Mouse (Mus musculus) layer of hippocampus, adult 9-10 months (tissue): ENCODE results near the gene Fcgr2b.
"Not testable (repeated sequence)": the region's sequence is repeated elsewhere in the genome, so short reads cannot be mapped to it uniquely, and the experiment has no call there.

Source experiments
- DNase-seq: peaks from one replicate; pipeline ENCODE4 v3.0.0; 2022; ENCODE audit warnings: low spot score

Fcgr2b gene

DNA sequence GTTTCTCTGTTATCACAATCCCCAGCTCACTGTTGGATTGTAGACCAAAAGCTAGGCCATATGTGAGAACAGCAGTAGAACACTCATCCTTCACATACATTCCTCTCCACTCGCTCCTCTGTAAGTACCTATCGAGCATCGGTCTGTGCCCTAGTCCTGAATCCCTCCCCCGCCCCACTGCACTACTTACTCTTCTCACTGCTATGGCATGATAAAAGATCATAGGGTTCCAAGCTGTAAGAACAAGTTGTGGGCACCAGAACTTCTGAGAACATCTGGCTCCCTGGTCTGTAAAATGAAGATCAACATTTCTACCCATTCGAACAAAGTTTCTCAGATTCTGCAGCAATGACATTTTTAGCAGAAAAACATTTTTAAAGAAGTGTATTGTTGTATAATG, at the start of gene Fcgr2b:
TSS of gene Fcgr2b (minus strand) at position 101 of the 400 bp plus-strand sequence.
- DNase-seq = no peak

GRCm38 (mm10) chr1:171019311-171019950, 43.1 kb upstream of the Fcgr2b start:
- DNase-seq = no peak

DNA sequence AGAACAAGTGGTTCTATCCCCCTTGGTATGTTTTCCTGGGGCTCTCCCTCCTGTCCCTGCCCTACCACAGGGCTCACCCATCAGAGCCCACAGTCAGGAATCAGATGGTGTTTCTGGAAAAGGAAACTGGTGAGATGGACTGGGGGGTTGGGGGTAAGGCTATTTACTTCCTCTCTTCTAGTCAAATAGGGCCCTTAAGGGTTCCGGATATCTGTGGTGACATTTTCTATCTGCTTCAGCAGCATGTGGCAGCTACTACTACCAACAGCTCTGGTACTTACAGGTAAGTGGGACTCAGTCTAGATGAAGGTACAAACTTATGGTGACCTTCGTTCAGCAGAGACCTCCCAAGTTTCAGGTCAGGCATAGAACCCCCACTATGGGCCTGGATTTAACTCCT, 42.4 kb upstream of the Fcgr2b start, which contains the start of gene Fcgr4:
TSS of gene Fcgr4 (plus strand) at position 184 of the 400 bp plus-strand sequence.
- no peak for DNase-seq

GRCm38 (mm10) chr1:171017468-171018158, 41.3 kb upstream of the Fcgr2b start:
- DNase-seq = no peak

- no peak for DNase-seq
Observed at GRCm38 (mm10) chr1:171016676-171017356, 40.5 kb upstream of the Fcgr2b start.

DNA sequence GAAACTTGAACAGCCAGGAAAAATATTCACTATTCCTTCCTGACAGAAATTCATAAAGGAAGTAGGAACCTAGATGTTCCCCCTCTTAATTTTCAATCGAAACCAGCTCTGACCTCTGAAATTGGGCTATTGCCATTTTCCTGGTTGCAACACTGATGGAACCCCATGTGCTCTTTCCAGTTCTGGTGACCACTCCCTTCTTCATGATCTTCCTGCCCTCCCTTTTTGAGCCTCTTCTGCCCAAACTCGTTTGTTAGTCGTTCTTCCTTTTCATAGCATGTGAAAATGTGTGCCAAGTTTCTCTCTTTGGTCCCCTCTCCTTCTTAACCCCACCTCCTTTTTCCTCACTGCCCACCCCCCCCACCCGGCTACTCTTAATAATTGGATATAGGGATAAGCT, 35.4 kb upstream of the Fcgr2b start:
- DNase-seq = no peak

GRCm38 (mm10) chr1:171006905-171007304, 30.6 kb upstream of the Fcgr2b start:
- DNase-seq = no peak

DNA sequence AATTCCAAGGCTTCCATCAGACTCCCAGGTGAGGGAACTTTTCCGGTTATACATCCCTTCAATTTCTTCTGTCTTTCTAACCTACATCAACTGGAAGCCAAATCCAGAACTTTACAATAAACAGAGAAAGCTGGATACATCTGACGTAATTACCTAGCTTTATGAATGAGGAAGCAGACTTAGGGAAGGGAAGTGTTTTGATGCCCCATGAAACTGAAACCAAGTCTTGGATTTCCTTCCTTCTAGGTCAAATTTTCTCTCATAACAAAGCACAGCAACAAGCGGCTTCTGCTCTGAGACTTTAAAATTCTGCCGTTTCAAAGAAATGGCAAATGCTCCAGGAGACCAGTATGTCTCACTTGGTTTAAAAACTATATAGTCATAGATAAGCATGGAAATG, 30.0 kb upstream of the Fcgr2b start:
- DNase-seq = no peak

DNA sequence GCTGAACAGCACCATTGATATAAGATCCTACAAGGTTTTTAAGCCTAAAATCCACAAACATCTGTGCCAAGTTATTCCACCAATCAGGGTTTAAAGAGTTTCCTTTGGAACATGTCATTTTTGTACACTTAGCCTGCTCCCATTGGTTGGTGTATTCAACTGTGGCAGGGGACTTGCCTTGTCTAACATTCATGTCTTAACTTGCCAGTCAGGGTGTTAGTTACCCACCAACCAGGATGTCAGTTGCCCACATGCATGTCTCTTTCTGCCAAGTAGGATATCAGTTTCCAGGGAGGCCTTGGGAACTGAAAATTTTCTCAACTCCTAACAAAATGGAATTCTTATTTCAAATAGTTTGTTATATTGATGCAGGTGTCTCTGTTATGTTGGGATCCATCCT, 29.2 kb upstream of the Fcgr2b start:
- DNase-seq = no peak

- DNase-seq = no peak
Observed at GRCm38 (mm10) chr1:171005081-171005480, 28.7 kb upstream of the Fcgr2b start.

DNA sequence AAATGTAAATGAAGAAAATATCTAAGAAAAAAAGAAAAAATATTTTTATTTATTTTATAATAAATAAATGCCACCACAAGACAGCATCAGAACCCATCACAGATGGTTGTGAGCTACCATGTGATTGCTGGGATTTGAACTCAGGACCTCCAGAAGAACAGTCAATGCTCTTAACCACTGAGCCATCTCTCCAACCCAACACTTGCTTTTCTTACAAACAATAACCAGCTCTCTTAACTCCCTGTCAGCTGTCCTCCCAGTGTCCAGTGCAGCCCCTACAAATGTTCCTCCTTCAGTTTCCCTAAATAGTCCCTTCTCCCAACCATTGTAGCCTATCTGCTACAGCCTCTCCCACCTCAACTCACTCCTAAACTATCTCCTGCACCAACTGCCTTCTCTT, 23.5 kb upstream of the Fcgr2b start:
- DNase-seq = no peak

- DNase-seq = no peak
Observed at GRCm38 (mm10) chr1:170997756-170998655, 21.7 kb upstream of the Fcgr2b start.

GRCm38 (mm10) chr1:170996753-170997152, 20.4 kb upstream of the Fcgr2b start:
- no peak for DNase-seq

DNA sequence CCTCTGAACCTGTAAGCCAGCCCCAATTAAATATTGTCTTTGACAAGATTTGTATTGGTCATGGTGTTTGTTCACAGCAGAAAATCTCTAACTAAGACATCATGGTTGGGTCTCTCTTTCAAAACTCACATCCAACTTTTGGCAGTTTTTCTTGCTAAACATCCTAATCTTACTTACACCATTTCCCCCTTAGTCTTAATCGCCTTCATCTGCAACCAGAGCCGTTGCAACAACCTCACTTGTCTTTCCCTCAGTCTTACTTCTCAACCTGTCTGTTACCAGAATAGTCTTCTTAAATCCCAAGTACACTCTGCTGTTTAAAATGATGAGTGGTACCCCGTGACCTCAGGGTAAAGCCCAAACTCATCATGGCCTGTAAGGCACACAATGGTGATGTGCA, 19.7 kb upstream of the Fcgr2b start:
- DNase-seq = no peak

DNA sequence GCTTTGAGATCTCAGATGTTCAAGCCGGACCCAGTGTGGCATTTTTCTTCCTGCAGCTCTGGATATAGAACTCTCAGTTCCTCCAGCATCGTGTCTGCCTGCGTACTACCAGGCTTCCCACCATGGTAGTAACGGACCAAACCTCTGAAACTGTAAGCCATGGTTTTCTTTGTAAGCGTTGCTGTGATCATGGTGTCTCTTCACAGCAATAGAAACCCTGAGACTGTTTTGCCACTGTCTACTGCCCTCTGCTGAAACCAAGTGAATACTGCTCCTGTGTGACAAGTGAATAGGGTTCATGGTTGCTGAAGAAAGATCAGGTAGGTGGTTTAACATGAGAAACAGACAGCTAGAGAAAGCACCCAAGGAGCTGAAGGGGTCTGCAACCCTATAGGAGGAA, 16.2 kb upstream of the Fcgr2b start:
- DNase-seq = no peak

GRCm38 (mm10) chr1:170989656-170990055, 13.3 kb upstream of the Fcgr2b start:
- no peak for DNase-seq

DNA sequence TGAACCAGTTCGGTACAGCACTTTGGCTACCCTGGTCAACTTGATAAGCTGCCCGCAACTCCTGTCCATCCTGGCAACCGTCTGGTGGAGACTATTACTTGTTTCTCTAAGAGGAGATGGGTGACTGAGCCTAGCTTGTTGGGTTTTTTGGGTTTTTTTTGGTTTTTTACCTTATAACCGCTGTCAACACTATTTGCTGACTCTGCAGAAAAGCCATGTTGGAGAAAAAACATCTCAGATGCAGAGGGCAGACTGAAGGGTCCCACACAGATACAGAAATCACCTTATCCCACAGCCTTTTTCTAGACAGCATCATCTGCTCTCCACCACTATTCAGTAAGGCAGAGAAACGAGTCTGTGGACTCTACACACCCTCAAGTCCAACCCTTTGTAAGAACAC, 9.5 kb upstream of the Fcgr2b start:
- no peak for DNase-seq

GRCm38 (mm10) chr1:170985092-170985491, 8.7 kb upstream of the Fcgr2b start:
- DNase-seq = no peak

DNA sequence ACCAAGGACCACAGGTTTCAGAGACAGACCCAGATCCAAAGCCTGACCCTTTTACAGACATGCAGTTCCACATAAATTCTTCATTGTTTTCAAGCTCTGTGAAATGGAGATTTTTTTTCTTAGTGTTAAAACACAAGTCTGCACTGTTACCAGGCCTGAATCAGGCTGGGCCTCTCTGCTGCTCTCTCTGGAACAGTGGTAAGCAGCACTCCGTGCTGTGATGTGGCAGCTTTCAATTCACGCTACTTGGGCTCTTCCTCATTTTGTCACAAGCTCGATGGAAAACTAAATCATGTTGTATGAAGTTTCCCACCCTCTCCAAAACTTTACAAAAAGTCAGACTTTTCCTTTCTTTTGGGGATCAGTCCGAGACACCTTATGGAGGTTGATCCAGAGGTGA, 6.7 kb upstream of the Fcgr2b start:
- DNase-seq = no peak

DNA sequence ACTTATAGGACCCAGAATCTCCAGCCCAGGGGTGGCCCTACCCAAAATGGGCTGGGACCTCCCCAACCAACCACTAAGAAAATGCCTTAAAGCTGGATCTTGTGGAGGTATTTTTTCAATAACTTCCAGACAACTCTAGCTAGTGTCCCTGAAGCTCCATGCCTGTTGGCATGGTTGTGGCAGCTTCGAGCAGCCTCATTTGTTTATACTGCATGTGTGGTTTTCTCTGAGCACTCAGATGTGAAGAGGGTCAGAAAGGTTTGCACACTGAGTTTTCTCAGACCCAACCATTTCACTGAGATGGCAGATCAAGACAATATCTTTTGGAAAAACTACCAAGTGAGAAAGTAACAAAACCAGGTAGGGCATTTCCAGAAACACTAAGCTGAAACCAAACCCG, 6.0 kb upstream of the Fcgr2b start:
- no peak for DNase-seq

GRCm38 (mm10) chr1:170981679-170982078, 5.3 kb upstream of the Fcgr2b start:
- not testable (repeated sequence) for DNase-seq

GRCm38 (mm10) chr1:170978601-170979000, 2.3 kb upstream of the Fcgr2b start:
- no peak for DNase-seq
